Mouse (Mus musculus) liver, embryonic 11.5 days (tissue): ENCODE data around the gene Ahr. TPM values are rescaled to one million over a fixed set of nuclear protein-coding genes. Genes with fewer than 3 reads are reported as not detected.

Experiments used
- ATAC-seq: fragments of 200-750 bp; cut with Nextera tagmentation; replicated peaks from 2 replicates; pipeline ENCODE4 v1.8.0; 2017; ENCODE audit warnings: moderate number of reproducible peaks, mild to moderate bottlenecking, moderate TSS enrichment, moderate library complexity; ENCODE audit not compliant: low FRiP score
- DNase-seq: peaks from one replicate; pipeline ENCODE4 v3.0.0-alpha.2; 2017; ENCODE audit warnings: low spot score
- H3K27ac ChIP-seq: fragments of 300-500 bp; sonication (generic); 2 replicates; pipeline ENCODE4 v1.5.1; 2014; ENCODE audit warnings: mild to moderate bottlenecking, low read depth, low read length, control low read depth
- H3K27me3 ChIP-seq: fragments of 300-500 bp; sonication (generic); replicated peaks from 2 replicates; pipeline ENCODE4 v1.6.1; 2014; ENCODE audit warnings: low read length, mixed read lengths; ENCODE audit not compliant: control insufficient read depth, insufficient read depth
- H3K36me3 ChIP-seq: fragments of 300-500 bp; sonication (generic); 2 replicates; pipeline ENCODE4 v1.6.1; 2014; ENCODE audit warnings: mild to moderate bottlenecking, low read length, moderate library complexity, mixed read lengths; ENCODE audit not compliant: control insufficient read depth, insufficient read depth
- H3K4me1 ChIP-seq: fragments of 300-500 bp; sonication (generic); replicated peaks from 2 replicates; pipeline ENCODE4 v1.6.1; 2014; ENCODE audit warnings: low read length, mixed read lengths; ENCODE audit not compliant: control insufficient read depth, insufficient read depth
- H3K4me2 ChIP-seq: fragments of 300-500 bp; sonication (generic); 2 replicates; pipeline ENCODE4 v1.6.1; 2014; ENCODE audit warnings: mild to moderate bottlenecking, control low read depth, moderate library complexity
- H3K4me3 ChIP-seq: fragments of 300-500 bp; sonication (generic); 2 replicates; pipeline ENCODE4 v1.5.1; 2014; ENCODE audit warnings: low read depth, low read length, control low read depth
- H3K9ac ChIP-seq: fragments of 300-500 bp; sonication (generic); 2 replicates; pipeline ENCODE4 v1.6.1; 2014; ENCODE audit warnings: low read depth, low read length, control low read depth
- H3K9me3 ChIP-seq: fragments of 300-500 bp; sonication (generic); 2 replicates; pipeline ENCODE4 v1.6.1; 2016; ENCODE audit warnings: low read length, inconsistent platforms, mixed read lengths; ENCODE audit not compliant: control insufficient read depth
- WGBS: fragments of 180-500 bp; shearing (Covaris S2); extraction: QIAGEN DNeasy Blood & Tissue Kit; methylation state at CpG from one replicate; pipeline ENCODE4 v1.1.7; 2014; 5-methylcytosine and 5-hydroxymethylcytosine counted together
- polyA plus RNA-seq: library from polyadenylated mRNA; unstranded; fragments of >200 nt; fragmentation: Nextera tagmentation; extraction: Ambion mirVana; gene quantifications from 2 replicates; pipeline ENCODE4 v1.2.1, GENCODE M21; 2014

Gene Ahr
- 3.1 and 3.4 TPM in 2 replicates for polyA plus RNA-seq

DNA sequence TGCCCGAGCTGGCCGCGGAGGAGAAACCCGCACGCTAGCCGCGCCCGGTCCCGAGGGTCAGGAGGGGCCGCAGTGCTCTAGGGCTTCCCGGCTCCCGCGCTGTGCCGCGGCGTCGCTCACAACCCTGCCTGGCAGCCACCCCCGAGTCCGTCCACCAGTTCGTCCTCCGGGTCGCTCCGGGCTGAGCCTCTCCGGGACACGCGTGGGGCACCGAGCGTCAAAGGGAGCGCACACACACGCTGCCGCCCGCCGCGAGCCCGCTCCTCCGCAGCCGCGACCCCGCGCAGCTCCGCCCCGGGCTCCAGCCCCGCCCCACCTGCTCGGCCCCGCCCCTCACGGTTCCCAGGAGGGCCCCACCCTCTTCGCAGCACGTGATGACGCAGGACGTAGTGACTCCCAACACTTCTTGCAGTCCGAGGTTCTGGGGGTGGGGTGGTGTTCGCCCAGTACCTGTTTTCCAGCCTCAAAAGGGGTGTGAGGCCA is at the start of gene Ahr:
Gene Ahr, minus strand, starts transcription at position 285 of the 483 bp plus-strand sequence.
- H3K9me3 ChIP-seq: no peaks in the 10 kb centered on the region
- peak; percentile 98 for ATAC-seq
- H3K4me2 ChIP-seq: peak within 1 kb of the TSS; percentile 99
- peak within 1 kb of the TSS; percentile 73 for H3K9ac ChIP-seq
- H3K4me3 ChIP-seq: peak within 1 kb of the TSS; percentile 81
- H3K4me1 ChIP-seq: no peaks in the 10 kb centered on the region; the same call in 1 of the 2 replicates
- no peaks in the 10 kb centered on the region for H3K27me3 ChIP-seq
- WGBS: under 1% methylated on average over 50 of the region's 52 CpGs
- no peak within 1 kb of the TSS for H3K27ac ChIP-seq
- peak; percentile 87 for DNase-seq
- no peaks in the 10 kb centered on the region for H3K36me3 ChIP-seq

DNA sequence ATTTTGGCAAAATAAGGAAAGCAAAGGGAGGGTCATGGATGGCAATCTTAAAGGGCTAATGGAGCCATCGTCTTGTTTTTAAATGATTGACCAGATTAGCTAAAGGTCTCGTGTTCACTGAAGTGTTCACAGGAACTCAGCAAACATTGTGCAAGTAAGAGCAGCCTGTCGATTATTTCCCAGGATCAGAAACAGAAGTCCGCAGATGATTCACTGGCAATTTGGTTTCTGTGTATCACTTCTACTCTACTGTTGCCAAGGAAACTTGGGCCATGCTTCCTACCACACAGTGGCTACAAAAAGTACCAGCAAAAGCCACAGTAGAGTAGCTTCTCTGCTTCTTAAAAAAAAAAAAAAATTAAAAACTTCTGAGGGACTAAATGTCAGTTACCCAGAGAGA is 44.0 kb upstream of the Ahr start:
- ATAC-seq: no peak
- WGBS: 66% methylated on average over 4 of the region's 4 CpGs
- no peak overlapping the region for H3K4me3 ChIP-seq
- DNase-seq: no peak
- no peak overlapping the region for H3K4me2 ChIP-seq
- H3K27ac ChIP-seq: no peak overlapping the region
- no peaks in the 10 kb centered on the region for H3K4me1 ChIP-seq
- no peaks in the 10 kb centered on the region for H3K27me3 ChIP-seq
- no peaks in the 10 kb centered on the region for H3K9me3 ChIP-seq
- H3K36me3 ChIP-seq: no peaks in the 10 kb centered on the region
- no peak overlapping the region for H3K9ac ChIP-seq

DNA sequence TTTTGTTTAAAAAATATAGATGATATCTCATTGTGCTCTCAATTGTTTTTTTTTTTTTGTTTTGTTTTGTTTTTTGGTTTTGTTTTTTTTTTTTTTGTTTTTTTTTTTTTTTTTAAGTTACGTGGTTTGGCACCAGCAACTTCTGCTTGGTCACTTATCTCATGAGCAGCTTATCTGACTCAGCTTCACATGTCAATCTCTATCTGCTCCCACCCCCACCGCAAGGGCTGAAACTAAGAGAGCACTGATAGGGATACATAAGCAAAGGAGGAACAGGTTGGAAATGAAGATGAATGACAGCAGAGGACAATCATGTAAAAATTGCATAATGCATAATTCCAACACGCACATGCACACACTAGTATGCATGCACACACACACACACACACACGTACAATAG is 41.3 kb upstream of the Ahr start:
- Histone ChIP-seq H3K4me1 (no peaks in the 10 kb centered on the region), H3K4me2 (no peak overlapping the region), H3K27ac (no peak overlapping the region), H3K9ac (no peak overlapping the region), H3K9me3 (no peaks in the 10 kb centered on the region), H3K4me3 (no peak overlapping the region), H3K27me3 (no peaks in the 10 kb centered on the region), H3K36me3 (no peaks in the 10 kb centered on the region)
- WGBS: 55% methylated on average over 4 of the region's 4 CpGs
- no peak for ATAC-seq
- no peak for DNase-seq

DNA sequence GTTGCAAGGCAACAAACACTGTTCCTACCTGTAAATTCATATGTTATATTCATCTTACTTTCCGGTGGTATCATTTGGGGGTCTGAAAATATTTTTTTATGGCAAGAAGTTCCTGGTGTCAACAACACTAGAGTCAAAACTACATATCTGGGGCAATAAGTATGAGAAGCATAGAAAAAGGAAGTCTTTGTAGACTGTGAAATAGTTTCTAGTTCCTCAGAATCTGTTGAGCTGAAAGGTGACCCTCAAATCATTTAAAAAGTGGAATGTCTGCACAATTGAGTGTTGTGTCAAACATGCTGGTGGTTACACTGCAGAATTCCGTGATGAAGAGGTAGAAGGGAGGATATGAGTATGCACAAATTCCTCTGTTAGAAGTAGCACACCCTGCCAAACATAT is 38.9 kb upstream of the Ahr start:
- Histone ChIP-seq H3K4me2 (no peak overlapping the region), H3K27ac (no peak overlapping the region), H3K4me1 (no peaks in the 10 kb centered on the region), H3K9ac (no peak overlapping the region), H3K27me3 (no peaks in the 10 kb centered on the region), H3K9me3 (no peaks in the 10 kb centered on the region), H3K4me3 (no peak overlapping the region), H3K36me3 (no peaks in the 10 kb centered on the region)
- no peak for DNase-seq
- ATAC-seq: no peak
- 55% methylated on average over 2 of the region's 2 CpGs for WGBS

DNA sequence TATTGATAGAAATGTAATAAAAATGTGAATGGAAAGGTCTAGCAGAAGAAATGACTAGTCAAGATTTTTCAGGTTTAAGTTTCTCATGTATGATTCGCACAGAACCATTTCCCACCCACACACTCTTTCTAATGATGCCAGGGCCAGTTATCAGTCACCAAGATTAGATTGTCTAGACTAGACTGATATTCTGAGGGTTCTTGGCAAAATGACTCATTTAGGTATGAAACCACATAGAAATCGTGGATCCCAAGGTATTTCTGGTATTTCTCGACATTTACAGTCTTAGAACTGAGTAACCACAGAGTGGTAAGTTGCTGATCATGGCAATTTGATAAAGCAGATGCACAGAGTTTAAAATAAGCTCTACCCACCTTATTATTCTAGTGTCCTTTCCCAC is 28.0 kb upstream of the Ahr start:
- no peaks in the 10 kb centered on the region for H3K4me1 ChIP-seq
- H3K27ac ChIP-seq: no peak overlapping the region
- 60% methylated on average over 3 of the region's 3 CpGs for WGBS
- H3K36me3 ChIP-seq: no peaks in the 10 kb centered on the region
- no peak overlapping the region for H3K4me2 ChIP-seq
- ATAC-seq: no peak
- DNase-seq: no peak
- no peak overlapping the region for H3K9ac ChIP-seq
- H3K27me3 ChIP-seq: no peaks in the 10 kb centered on the region; the same call in 1 of the 2 replicates
- H3K4me3 ChIP-seq: no peak overlapping the region
- no peaks in the 10 kb centered on the region for H3K9me3 ChIP-seq

DNA sequence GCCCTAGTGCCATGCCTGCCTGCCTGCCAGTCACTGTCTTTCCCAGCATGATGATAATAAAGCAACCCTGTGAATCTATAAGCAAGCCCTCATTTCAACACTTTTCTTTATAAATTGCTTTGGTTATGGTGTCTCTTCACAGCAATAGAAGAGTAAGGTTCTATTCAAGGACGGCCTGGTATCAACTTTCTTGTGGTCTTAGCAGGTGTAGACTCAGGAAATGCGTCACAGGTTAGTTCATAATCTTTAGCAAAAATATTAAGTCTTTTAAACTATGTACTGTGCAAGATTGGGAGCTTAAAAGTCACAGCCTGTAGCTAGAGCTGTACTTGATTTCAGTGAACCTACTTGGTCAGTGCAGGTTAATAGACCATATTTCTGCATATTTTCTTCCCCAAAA is 24.0 kb upstream of the Ahr start:
- ATAC-seq (no peak), DNase-seq (no peak)
- no peak overlapping the region for H3K4me3 ChIP-seq
- no peak overlapping the region for H3K4me2 ChIP-seq
- no peak overlapping the region for H3K27ac ChIP-seq
- no peaks in the 10 kb centered on the region for H3K36me3 ChIP-seq
- no peaks in the 10 kb centered on the region for H3K27me3 ChIP-seq
- H3K4me1 ChIP-seq: no peaks in the 10 kb centered on the region
- 71% methylated on average over 2 of the region's 2 CpGs for WGBS
- H3K9ac ChIP-seq: no peak overlapping the region
- H3K9me3 ChIP-seq: no peaks in the 10 kb centered on the region

DNA sequence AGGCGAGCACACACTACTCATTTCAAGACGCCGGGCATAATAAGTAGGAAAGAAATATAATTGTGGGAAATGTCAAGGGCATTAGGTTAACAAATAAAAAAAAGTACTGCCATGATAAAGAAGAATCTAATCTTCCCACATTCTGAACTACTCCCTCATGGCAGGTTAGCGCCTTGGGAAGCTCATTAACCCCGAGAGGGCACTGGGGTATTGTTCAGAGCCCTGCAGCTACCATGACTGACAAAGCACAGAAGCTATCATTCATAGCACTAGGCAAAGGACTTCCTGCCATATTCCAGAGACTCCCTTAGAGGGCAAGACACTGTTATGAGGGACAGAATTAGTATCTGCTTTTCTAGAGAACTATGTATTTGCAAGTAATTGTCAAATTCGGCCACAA is 21.1 kb upstream of the Ahr start:
- no peak overlapping the region for H3K27ac ChIP-seq
- no peaks in the 10 kb centered on the region for H3K36me3 ChIP-seq
- H3K9me3 ChIP-seq: no peaks in the 10 kb centered on the region
- no peak overlapping the region for H3K9ac ChIP-seq
- DNase-seq: no peak
- no peak for ATAC-seq
- WGBS: 76% methylated on average over 6 of the region's 6 CpGs
- H3K4me3 ChIP-seq: no peak overlapping the region
- H3K4me1 ChIP-seq: no peaks in the 10 kb centered on the region
- H3K27me3 ChIP-seq: no peaks in the 10 kb centered on the region
- H3K4me2 ChIP-seq: no peak overlapping the region

DNA sequence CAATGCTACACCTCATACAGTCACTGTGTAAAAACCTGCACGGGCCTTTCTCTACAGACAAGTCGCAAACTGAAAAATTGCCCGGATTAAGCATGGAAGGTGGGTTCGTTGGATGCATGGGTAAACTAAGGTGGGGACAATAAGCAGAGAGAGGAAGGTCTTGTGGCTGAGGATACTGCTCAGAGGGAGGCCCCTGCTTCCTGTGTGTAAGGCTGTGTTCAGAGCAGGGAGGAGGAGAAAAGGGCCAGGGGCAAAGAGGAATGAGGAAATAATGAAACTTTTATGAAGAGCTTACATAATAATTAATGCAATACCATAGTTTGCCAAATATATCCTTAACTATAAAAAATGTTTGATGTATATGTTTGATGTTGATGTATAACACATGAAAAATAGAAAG is 19.5 kb upstream of the Ahr start:
- no peak for DNase-seq
- 58% methylated on average over 4 of the region's 4 CpGs for WGBS
- no peak for ATAC-seq
- H3K9me3 ChIP-seq: no peaks in the 10 kb centered on the region
- H3K4me1 ChIP-seq: no peaks in the 10 kb centered on the region
- no peak overlapping the region for H3K4me2 ChIP-seq
- H3K4me3 ChIP-seq: no peak overlapping the region
- H3K27me3 ChIP-seq: no peaks in the 10 kb centered on the region
- no peak overlapping the region for H3K9ac ChIP-seq
- H3K36me3 ChIP-seq: no peaks in the 10 kb centered on the region
- no peak overlapping the region for H3K27ac ChIP-seq

DNA sequence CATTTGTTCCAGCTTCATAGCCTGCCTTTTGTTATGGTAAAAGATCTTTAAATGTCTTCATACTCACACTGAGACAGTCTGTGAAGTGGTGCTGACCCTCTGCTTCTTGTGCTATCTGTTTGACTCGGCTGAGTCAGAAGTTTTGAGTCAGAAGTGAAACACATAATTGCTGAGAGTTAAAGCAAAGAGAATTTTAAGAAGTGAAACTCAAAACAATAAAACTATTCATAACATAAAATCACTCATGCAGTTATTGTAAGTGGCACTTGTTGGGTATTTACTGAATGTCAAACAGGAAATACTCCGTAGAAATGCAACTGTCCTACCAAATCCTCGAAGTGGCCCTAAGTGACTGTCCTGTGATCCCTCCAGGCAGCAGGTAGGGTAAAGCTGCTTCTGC is 18.3 kb upstream of the Ahr start:
- no peak overlapping the region for H3K27ac ChIP-seq
- no peaks in the 10 kb centered on the region for H3K4me1 ChIP-seq
- H3K9ac ChIP-seq: no peak overlapping the region
- H3K4me2 ChIP-seq: no peak overlapping the region
- ATAC-seq (no peak), DNase-seq (no peak)
- H3K36me3 ChIP-seq: no peaks in the 10 kb centered on the region
- no peak overlapping the region for H3K4me3 ChIP-seq
- no peaks in the 10 kb centered on the region for H3K9me3 ChIP-seq
- WGBS: 71% methylated on average over 3 of the region's 3 CpGs
- no peaks in the 10 kb centered on the region for H3K27me3 ChIP-seq
